Mouse (Mus musculus) ovary, adult 18-20 months (tissue): ENCODE results near the gene Olfr491.

Source experiments
- DNase-seq: peaks from one replicate; pipeline ENCODE4 v3.0.0; 2022; ENCODE audit warnings: low spot score, mixed read lengths

The Olfr491 gene

DNA sequence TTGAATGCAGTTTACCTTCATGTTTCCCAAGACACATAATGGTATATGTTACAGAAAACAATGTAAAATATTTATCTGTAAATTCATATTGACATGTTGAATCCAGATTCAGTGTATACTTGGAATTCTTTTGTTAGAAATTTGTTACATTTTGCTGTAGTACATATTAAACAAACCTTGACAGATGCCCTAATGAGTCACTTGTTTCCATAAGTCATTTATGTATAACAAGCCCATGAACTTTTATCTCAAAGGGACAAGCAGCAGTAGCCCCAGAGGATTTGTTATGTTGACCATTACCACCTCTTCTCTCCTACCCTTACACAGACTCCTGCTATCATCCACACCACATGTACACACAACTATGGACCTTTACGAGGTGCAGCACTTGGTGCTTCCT lies at the start of gene Olfr491:
Olfr491 (plus strand) TSS at position 301 of the 400 bp plus-strand sequence.
- DNase-seq, result no peak

GRCm38 (mm10) chr7:108288834-108289233 lies 24.4 kb upstream of the Olfr491 start, which contains the start of gene Olfr490:
Gene Olfr490 (minus strand): TSS chr7:108288934.
- DNase-seq, result no peak

DNA sequence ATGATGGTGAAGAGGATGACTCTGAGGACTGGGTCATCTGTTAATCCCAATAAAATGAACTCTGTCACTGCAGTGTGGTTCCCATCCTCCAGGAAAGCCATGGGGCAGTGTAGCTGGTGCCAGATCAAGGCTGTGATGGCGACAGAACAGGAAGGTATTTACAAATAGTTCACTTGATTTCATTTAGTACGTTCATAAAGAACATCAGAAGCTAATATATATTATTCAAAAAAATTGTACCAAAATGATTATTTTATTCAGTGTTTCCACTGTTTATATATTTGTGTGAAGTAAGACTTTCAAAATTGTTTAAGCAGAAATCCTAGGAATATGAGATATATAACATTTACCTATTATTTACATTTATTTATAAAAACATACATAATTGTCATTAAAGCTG lies 10.3 kb downstream of the Olfr491 start, which contains the start of gene Olfr492:
Olfr492 (minus strand) TSS at position 101 of the 400 bp plus-strand sequence.
- no peak for DNase-seq

GRCm38 (mm10) chr7:108346879-108347278 lies 33.6 kb downstream of the Olfr491 start, which contains the start of gene Olfr493:
Gene Olfr493 (minus strand): TSS chr7:108346979.
- DNase-seq, result no peak

DNA sequence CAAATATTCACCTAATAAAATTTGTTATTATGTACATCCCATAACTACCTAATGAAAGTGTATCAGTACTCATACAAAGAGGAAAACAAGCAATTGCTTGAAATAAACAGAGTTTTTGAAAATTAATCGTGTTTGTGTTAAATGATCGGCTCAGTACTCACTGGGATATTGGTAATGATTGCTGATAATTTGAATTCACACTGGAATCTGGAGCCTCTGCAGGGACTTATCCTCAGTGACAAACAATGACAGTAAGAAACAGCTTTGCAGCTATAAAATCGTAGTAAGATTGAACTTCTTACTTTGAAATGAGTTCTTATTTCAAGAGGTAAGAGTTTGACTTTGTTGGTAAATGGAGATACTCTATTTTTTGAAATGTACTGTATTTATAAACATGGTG lies 51.8 kb downstream of the Olfr491 start, which contains the start of gene Olfr494:
Olfr494 (plus strand) TSS at position 301 of the 400 bp plus-strand sequence.
- DNase-seq, result no peak
